Mouse (Mus musculus) erythroblast, embryonic 14.5 days (primary cell): ENCODE measurements around the gene Ifit1.

Experiments
- GATA1 ChIP-seq: IDR thresholded peaks from 2 replicates; pipeline ENCODE4 v1.6.1; 2012; ENCODE audit warnings: low read length, inconsistent platforms, mixed read lengths
- TAL1 ChIP-seq: IDR thresholded peaks from 3 replicates; pipeline ENCODE4 v1.6.1; 2012; ENCODE audit warnings: low read length, inconsistent platforms, mixed read lengths

DNA sequence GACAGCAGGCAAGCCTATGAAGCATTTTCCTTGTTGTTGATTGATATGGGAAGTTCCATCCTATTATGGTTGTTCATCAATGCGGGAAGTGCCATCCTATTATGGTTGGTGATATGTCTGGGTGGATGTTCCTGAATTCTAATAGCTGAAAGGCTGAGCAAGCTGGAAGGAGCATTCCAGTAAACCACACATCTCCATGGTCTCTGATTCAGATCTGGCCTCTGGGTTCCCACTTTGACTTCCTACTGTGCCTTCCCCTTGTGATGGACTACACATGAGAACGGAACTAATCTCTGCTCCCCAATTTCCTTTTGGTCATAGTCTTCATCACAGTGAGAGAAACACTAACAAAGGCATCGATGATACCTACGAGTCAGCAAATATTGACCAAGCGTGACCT lies 19.8 kb upstream of the Ifit1 start:
- TF ChIP-seq TAL1 (no peak), GATA1 (no peak)
